Mouse (Mus musculus) R1 (cell line): ENCODE data around the gene Prdm11.
A peak's percentile ranks its signal among the peaks of the same experiment; 100 is the strongest.

ENCODE experiments used
- DNase-seq: peaks from one replicate; pipeline ENCODE4 v3.0.0-alpha.2; 2018; ENCODE audit warnings: low read depth, low spot score

Gene Prdm11

GRCm38 (mm10) chr2:93045818-93046508 lies at the start of gene Prdm11:
Gene Prdm11 (minus strand): TSS chr2:93046167.
- no peak for DNase-seq

GRCm38 (mm10) chr2:93092347-93092746 lies 46.4 kb upstream of the Prdm11 start:
- no peak for DNase-seq

- DNase-seq, result no peak
Measured at GRCm38 (mm10) chr2:93091679-93092078, 45.7 kb upstream of the Prdm11 start.

- DNase-seq, result no peak
Measured at GRCm38 (mm10) chr2:93089379-93090089, 43.6 kb upstream of the Prdm11 start.

GRCm38 (mm10) chr2:93088006-93088405 lies 42.0 kb upstream of the Prdm11 start:
- no peak for DNase-seq

- DNase-seq, result no peak
Measured at GRCm38 (mm10) chr2:93085291-93086027, 39.5 kb upstream of the Prdm11 start.

GRCm38 (mm10) chr2:93084481-93084880 lies 38.5 kb upstream of the Prdm11 start:
- no peak for DNase-seq

GRCm38 (mm10) chr2:93083317-93083716 lies 37.4 kb upstream of the Prdm11 start:
- DNase-seq, result no peak

GRCm38 (mm10) chr2:93082846-93083245 lies 36.9 kb upstream of the Prdm11 start:
- no peak for DNase-seq

- no peak for DNase-seq
Measured at GRCm38 (mm10) chr2:93080871-93081608, 35.1 kb upstream of the Prdm11 start.

GRCm38 (mm10) chr2:93079394-93079793 lies 33.4 kb upstream of the Prdm11 start:
- no peak for DNase-seq

- no peak for DNase-seq
Measured at GRCm38 (mm10) chr2:93076578-93076955, 30.6 kb upstream of the Prdm11 start.

GRCm38 (mm10) chr2:93075738-93076577 lies 30.0 kb upstream of the Prdm11 start:
- DNase-seq, result peak; percentile 81

GRCm38 (mm10) chr2:93071656-93072055 lies 25.7 kb upstream of the Prdm11 start:
- peak; percentile 66 for DNase-seq

- DNase-seq, result peak; percentile 43
Measured at GRCm38 (mm10) chr2:93068942-93069341, 23.0 kb upstream of the Prdm11 start.

GRCm38 (mm10) chr2:93063347-93063746 lies 17.4 kb upstream of the Prdm11 start:
- DNase-seq, result peak; percentile 56

GRCm38 (mm10) chr2:93051873-93052272 lies 5.9 kb upstream of the Prdm11 start:
- no peak for DNase-seq

- DNase-seq, result no peak
Measured at GRCm38 (mm10) chr2:93048601-93049323, 2.8 kb upstream of the Prdm11 start.

- no peak for DNase-seq
Measured at GRCm38 (mm10) chr2:93047491-93048050, 1.6 kb upstream of the Prdm11 start.

- peak; percentile 28 for DNase-seq
Measured at GRCm38 (mm10) chr2:93047036-93047435, 1.1 kb upstream of the Prdm11 start.
